Mouse (Mus musculus): Measurements from ENCODE around the gene Plk2.

GRCm38 (mm10) chr13:110419640-110420039, 24.8 kb downstream of the Plk2 start:
- TF ChIP-seq POLR2A (IDR thresholded peaks at IDR 0.05; ENCODE audit: borderline replicate concordance, extremely low read depth, low read depth, low read length) (no peak), CTCF (IDR thresholded peaks at IDR 0.05; ENCODE audit: insufficient read depth, low read length) (no peak)

Measured in lung, adult 2 months (tissue).